Mouse (Mus musculus): ENCODE measurements at regions not wholly inside any gene's neighbourhood (a gene's known extent, or its start where the extent isn't known, plus 50 kb on each side); places are given as distances from the start of the nearest gene placed in this dataset.

- no peak for DNase-seq (ENCODE audit: low spot score)
Measured at GRCm38 (mm10) chr4:84222805-84223335, 452.2 kb downstream of the Bnc2 start.

- DNase-seq (ENCODE audit: low spot score) = no peak
Measured at GRCm38 (mm10) chr4:84224556-84224955, 450.5 kb downstream of the Bnc2 start.

Measured in urinary bladder, postnatal 25 days (tissue).